Mouse (Mus musculus) small intestine, adult 2 months (tissue): ENCODE measurements around the gene Arhgap33.
"Not testable (repeated sequence)": the region's sequence is repeated elsewhere in the genome, so short reads cannot be mapped to it uniquely, and the experiment has no call there.

Experiments used
- CTCF ChIP-seq: fragments of 200-500 bp; IDR thresholded peaks from 2 replicates; pipeline ENCODE4 v1.5.1; 2012; ENCODE audit warnings: low read depth, mild to moderate bottlenecking, control low read depth, inconsistent platforms, low read length, moderate library complexity, mixed read lengths; ENCODE audit not compliant: insufficient replicate concordance, insufficient read length; ENCODE audit errors: extremely low read depth
- POLR2A ChIP-seq: fragments of 200-500 bp; IDR thresholded peaks from 2 replicates; pipeline ENCODE4 v1.6.1; 2012; ENCODE audit warnings: low read depth, mild to moderate bottlenecking, control low read depth, inconsistent platforms, low read length, moderate library complexity

- TF ChIP-seq CTCF, POLR2A: not testable (repeated sequence)
Observed at GRCm38 (mm10) chr7:30495506-30496042, 39.3 kb downstream of the Arhgap33 start.
